Mouse (Mus musculus) adrenal gland, adult 8-10 months (tissue): ENCODE data around the gene Efna5. TPM values are rescaled to one million over a fixed set of nuclear protein-coding genes. Genes with fewer than 3 reads are reported as not detected.

Experiments
- DNase-seq: peaks from one replicate; pipeline ENCODE4 v3.0.0; 2022
- total RNA-seq, 4 experiments: library from RNA; stranded (reverse); gene quantifications; 2 replicates each; pipeline ENCODE4 v1.2.4; 2022

The Efna5 gene
- total RNA-seq, 4 experiments from 2014 or later, result 13.8 to 20.8 (median 16.9) TPM

DNA sequence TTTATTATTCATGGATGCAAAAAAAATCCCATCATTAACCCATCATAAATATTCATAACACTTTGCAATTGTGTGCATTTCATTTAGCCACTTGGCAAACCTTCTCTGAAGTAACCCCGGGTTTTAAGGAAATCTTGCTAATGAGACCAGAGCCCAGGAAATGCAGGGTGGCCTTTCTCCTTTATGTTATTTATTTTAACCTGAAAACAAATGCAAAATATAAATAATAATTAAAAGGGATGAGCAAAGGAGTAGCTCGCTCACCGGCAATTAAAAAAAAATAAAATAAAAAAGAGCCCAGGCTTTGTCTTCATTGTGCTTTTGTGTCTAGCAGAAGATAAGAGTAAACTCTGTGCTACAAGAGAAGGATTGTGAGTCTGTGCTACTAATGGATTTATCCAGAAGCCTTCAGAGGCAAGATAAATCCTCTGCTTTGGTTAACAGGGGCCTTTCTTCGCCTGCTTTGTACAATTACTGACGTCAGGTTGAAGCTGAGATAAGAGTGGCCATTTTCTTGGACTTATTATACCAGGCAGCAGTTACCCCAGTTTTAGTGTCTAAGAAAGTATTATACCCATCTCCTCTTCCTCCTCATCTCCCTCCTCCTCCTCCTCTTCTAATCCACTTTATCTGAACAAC, 288.6 kb downstream of the Efna5 start:
- DNase-seq, result no peak

DNA sequence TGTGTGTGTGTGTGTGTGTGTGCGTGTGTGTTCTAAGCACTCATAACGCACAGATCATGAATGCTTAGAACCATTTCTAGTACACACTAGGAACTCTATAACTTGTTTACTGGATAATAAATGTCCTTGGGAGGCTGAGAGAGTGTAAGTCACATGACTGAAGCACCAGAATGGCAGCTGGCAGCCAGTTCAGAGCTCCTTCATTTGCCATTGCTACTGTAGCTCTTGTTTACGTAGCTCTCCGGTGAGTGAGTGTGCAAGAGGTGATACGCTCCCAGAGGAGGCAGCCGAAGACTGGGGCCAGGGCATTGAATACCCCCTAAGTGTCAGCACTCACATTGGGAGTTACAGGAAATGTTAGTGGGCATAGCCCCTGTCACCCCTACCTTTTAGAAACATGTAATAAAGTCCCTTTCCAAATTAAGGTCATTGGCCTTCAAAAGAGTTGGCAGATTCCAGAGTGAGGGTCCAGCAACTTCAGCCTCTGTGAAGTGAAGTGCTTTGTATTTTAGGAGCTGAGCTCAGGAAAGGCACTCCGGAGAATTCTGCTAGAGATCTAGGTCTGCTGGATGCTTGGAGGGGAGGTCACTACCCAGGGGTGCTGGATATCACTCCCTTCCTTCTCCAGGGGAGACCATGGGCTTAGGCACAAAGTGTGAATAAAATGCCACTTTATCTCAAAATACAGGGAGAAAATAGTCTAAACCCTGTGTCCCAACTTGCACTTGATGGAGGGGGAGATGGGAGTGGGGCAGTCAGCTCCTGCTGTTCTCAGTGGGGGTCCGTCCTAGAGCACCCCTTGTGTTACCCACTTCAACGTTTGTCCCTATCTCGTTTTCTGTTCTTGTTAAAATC, 289.3 kb downstream of the Efna5 start:
- DNase-seq, result no peak

DNA sequence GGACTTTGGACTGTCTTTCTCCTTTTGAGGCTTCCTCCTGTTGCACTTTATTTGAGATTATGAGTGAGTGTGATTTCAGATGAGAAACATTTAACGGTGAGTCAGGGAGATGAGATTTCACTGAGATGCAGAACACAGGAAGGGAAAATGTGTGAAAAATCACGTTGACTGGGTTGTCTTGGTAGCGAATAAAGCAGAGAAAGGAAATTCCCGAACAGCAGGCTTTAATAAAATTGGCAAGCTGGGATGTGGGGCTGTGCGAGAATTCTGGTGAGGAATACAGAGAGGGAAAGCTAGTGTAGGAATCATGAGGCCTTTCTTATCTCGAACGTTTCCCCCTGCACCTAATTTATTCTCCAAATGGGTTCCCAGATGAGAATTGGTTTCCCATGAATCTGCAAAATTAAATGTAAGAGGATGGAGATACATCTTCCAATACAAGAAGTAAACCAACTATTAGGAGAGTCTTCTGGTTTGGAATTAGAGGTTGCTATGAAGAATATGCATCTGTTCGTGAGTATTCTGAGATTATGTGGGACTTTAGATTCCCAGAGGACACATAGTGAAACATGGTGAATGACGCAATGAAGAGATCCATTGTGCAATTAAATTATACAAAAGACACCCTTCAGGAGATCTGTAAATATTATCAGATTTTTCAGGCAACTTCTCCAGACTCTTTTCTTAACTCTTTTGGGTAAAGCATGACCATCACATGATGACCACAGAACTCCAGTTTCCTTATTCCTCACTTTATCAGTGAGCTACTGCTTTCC, 290.2 kb downstream of the Efna5 start:
- no peak for DNase-seq

GRCm38 (mm10) chr17:62580127-62580526, 301.0 kb downstream of the Efna5 start:
- no peak for DNase-seq

- no peak for DNase-seq
Observed at GRCm38 (mm10) chr17:62579618-62580017, 301.5 kb downstream of the Efna5 start.

- no peak for DNase-seq
Observed at GRCm38 (mm10) chr17:62574499-62575265, 306.4 kb downstream of the Efna5 start.

- DNase-seq, result no peak
Observed at GRCm38 (mm10) chr17:62570101-62570500, 311.0 kb downstream of the Efna5 start.

- DNase-seq, result no peak
Observed at GRCm38 (mm10) chr17:62568019-62568418, 313.1 kb downstream of the Efna5 start.

DNA sequence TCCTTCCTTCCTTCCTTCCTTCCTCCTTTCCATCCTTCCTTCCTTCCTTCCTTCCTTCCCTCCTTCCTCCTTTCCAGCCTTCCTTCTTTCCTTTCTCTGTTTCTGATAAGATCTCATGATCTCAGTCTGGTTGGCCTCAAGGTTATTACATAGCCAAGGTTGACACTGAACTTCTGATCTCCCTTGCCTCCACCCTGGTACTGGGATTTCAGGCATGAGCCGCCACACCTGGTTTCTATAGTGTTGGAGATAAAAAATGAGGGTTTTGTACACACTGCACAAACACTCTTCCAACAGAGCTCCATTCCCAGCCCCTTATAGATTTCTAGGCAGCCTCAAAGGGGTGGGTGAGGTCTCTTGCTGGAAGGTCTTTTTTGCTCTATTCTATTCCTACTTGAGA, 315.5 kb downstream of the Efna5 start:
- no peak for DNase-seq

DNA sequence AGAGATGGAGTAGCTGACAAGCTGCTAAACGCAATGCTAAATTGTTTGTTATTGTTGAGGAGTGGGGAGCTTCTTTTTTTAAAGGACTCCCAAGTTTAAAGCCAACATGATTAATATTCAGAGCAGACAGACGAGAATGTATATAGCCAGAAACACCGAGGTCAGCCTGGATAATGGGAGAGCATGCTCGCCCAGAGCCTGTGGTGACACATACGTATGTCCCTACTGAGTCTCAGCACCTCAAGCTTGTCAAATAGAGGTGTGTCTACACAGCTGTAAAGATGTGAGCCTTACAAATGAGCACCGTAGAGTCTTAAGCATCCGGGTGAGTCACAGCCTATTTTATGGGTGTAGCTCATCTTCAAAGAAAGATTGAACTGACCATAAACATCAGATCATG, 318.7 kb downstream of the Efna5 start:
- DNase-seq, result no peak

DNA sequence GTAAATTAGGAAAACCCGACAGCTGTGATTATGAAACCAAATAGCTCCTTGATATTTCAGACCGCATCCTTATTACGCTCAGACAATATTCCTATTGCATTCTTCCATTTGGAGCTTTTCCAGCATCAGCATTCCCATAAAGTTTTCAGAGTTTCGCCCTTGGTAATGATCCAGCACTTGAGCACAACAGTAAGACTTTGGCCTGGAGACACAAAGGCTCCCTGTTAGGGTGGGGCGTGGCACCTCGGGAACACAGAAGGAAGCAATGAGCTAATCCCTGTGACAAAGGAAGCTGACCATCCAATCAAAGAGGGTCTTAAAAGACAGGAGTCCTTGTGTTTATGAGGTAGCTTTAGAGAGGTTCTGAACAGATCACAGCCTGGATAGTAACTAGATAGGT, 323.9 kb downstream of the Efna5 start:
- DNase-seq, result no peak
